Mouse (Mus musculus): ENCODE results near the gene Lpin2. TPM values are rescaled to one million over a fixed set of nuclear protein-coding genes. Genes with fewer than 3 reads are reported as not detected.

Gene Lpin2
- total RNA-seq, 2 experiments from 2014 or later = 139 to 153 TPM

DNA sequence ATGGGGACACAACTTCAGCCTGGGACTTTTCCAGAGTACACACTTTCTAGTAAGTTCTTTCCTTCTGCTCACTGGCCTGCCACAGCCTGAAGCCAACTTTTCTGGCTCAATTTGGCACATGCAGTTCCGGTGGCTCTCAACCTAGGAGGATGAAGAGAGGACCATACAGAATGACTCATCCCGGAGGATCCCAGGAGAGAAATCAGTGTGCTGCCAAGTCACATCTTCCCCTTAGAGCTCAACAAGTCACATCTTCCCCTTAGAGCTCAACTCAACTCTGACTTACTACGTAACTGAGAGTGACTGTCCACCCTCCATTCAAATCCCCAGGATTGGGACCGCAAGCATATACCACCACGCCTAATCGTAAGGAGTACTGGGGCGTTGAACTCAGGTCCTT, 105.2 kb downstream of the Lpin2 start:
- ATAC-seq (replicated peaks; ENCODE audit: low FRiP score, low TSS enrichment, poor library complexity, severe bottlenecking) = no peak

DNA sequence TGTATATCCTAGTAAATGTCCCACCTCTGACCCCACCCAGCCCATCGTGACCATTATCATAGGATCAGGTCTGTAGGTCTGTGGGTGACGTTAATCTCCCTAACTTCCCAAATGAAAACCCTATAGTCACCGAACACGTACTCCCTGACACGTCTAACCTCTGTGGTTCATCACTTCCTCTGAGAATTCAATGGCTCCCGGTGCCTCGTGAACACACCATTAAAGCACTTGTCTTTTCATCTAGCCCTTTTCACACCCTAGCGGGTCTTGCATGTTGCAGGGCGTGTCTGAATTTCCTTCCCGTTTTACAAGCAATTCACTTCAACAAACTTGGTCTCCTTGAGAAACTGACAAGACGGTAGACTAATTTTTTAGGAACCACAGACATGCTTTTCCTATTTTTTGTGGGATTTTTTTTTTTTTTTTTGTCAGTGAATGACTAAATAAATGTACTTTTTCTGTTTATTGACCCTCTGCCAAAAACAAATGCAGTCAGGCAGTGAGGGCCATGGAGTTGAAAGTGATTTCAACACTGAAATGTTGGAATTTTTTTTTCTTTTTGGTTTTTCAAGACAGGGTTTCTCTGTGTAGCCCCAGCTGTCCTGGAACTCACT, 105.9 kb downstream of the Lpin2 start:
- no peak for ATAC-seq (replicated peaks; ENCODE audit: low FRiP score, low TSS enrichment, poor library complexity, severe bottlenecking)

DNA sequence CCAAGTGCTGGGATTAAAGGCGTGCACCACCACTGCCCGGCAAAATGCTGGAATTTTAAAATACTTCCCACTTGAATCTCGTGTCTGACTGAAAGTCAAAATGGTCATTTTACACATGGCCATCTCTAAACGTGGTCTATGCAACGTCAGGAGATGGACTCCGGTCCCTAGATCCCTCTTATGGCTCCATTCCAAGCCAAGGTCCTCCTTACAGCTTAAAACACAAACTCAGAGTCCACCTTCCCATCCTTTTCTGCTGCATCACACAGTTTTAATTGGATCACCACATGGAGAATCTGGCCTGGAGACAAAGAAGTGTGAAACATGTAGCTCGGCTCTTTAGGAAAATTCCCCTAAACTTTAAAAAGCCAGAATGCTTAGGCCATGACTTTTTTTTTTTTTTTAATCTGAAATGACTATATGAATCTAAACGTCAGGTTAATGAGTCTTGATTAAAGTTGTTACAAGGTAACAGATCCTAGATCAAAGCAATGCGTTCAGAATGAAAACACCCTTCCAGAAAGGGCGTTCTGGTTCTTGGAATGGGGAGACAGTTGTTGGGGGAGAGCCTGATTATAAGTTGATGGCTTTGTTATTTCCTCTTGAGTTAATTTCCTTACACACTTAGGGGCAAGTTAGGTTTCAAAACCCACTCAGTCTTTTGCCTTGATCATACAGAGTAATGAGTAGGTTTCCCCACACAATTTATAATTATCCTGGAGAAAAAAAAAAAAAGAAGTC, 106.6 kb downstream of the Lpin2 start:
- no peak for ATAC-seq (replicated peaks; ENCODE audit: low FRiP score, low TSS enrichment, poor library complexity, severe bottlenecking)

DNA sequence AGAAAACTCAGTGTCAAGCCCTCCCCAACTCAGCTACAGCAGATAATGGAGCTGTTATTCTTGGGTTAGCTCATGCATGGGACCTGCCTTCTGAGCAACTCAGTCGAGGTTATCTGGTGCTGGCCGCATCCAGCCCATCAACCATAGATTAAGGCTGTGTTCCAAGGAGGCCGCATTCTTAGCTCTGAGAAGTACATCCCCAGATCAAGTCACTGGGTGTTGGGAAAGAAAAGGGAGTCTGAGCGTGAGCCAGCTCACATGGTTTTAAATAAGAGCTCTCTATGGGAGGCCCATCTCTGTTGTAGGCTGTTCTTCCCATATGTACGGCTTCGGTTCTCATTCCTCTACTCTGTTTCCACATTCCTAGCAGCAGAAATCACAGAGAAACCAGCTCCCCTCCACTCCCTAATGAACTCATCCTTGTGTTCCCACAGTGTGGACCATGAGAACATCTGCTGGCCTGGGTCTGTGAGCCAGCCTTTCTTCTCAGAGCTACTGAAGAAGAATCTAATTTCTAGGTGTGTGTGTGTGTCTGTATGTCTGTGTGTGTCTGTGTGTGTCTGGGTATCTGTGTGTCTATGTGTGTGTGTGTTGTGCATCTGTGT, 107.3 kb downstream of the Lpin2 start:
- peak; percentile 36 for ATAC-seq (replicated peaks; ENCODE audit: low FRiP score, low TSS enrichment, poor library complexity, severe bottlenecking)

DNA sequence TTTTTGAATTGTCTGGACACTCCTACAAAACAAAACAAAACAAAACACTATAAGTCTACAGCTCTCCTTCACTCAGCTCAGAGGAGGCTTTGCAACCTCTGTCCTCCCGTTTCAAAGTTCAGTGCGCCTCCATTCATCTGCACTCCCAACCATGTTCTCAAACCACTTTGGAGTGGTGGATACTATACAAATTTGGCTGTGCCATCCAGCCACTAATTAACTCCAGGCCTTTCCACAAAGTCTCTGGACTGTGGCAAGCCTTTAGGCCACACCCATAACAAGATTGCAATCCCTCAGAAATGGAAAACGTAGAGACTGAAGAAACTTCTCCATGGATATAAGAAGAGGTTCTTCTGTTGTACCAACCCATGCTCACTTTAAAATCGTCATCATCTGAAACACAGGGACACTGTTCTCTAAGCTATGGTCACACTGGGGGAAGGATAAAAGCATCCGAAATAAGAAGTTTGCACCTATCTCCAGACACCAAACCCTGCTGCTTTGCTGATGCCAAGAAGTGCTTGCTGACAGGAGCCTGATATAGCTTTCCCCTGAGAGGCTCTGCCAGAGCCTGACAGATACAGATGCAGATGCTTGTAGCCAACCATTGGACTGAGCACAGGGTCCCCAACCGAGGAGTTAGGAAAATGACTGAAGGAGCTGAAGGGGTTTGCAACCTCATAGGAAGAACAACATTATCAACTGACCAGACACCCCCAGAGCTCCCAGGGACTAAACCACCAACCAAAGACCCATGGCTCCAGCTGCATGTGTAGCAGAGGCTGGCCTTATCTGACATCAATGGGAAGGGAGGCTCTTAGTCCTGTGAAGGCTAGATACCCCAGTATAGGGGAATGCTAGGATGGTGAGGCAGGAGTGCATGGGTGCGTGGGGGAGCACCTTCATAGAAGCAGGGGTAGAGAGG, 108.4 kb downstream of the Lpin2 start:
- ATAC-seq (replicated peaks; ENCODE audit: low FRiP score, low TSS enrichment, poor library complexity, severe bottlenecking) = peak; percentile 69

DNA sequence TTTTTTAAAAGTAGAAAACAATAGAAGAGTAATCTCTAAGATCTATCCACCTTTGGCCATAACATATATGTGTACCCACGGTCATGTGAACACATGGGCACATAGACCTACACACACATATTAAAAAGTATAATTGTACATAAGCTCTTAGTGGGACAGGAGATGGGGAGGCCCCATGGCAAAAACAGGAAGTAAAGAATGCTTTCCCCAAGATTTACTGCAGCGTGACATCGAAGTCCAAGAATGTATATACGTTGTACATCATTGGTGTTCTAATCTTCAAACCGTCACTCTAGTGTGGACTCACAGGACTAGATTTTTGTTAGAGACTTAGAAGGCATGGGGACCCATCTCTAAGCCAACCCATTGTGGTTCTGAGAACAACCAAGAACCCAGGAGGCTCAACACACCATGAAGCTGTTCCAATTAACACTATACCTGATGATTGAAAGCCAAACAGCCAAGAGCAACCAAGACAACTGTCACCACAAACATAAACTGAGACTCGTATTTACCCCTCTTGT, 109.6 kb downstream of the Lpin2 start:
- ATAC-seq (replicated peaks; ENCODE audit: low FRiP score, low TSS enrichment, poor library complexity, severe bottlenecking) = no peak

DNA sequence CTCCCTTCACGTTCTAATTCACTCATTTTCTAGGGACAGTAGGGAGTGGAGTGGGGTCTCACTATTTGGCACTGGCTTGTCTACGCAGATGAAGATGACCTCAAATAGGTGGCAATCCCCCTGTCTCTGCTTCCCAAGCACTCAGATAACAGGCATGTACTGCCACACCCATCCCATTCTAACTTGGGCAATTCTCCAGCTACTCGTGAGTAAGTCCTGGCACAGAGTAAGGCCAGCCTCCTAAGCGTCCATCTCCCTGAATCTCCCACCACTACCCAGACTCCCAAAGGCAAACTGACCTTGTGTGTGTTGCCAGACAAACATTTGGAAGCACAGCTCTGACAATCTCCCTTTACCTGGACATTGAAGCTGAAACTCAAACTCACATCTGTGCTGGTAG, 110.5 kb downstream of the Lpin2 start:
- peak; percentile 33 for ATAC-seq (replicated peaks; ENCODE audit: low FRiP score, low TSS enrichment, poor library complexity, severe bottlenecking)

DNA sequence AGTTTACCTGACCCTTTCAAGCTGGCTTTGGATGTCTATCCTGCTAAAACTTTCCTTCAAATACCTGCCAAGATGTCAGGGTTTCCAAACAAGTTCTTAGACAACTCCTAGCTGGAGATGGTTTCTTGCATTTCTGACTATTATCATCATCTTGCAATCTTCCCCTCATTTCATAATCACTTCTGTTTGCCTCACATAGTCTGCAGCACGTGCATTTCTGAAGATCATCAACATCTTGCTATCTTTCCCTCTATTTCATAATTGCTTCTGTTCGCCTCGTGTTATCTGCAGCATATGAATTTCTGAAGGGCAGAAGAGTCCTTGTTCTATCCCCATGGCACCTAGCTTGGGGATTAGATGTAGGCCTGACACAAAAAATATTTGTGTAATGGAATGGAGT, 112.2 kb downstream of the Lpin2 start:
- no peak for ATAC-seq (replicated peaks; ENCODE audit: low FRiP score, low TSS enrichment, poor library complexity, severe bottlenecking)

Other genes starting within 250 kb of the Lpin2 start
- 2.8 and 9.2 TPM in 2 replicates for gene Myom1, start 179.9 kb upstream of the Lpin2 start, total RNA-seq (2014; fragmentation: Nextera tagmentation)
- 1.0 and 1.9 TPM in 2 replicates for gene Myom1, start 179.9 kb upstream of the Lpin2 start, total RNA-seq (2017)
- 185 and 246 TPM in 2 replicates for gene Myl12a, start 179.7 kb upstream of the Lpin2 start, total RNA-seq (2014; fragmentation: Nextera tagmentation)
- gene Myl12a, start 179.7 kb upstream of the Lpin2 start, total RNA-seq (2017) = 162 and 168 TPM in 2 replicates
- 52.0 and 57.5 TPM in 2 replicates for gene Emilin2, start 129.4 kb downstream of the Lpin2 start, total RNA-seq (2014; fragmentation: Nextera tagmentation)
- gene Emilin2, start 129.4 kb downstream of the Lpin2 start, total RNA-seq (2017) = 55.2 and 63.8 TPM in 2 replicates